Mouse (Mus musculus) midbrain, embryonic 11.5 days (tissue): ENCODE measurements around the gene P2ry14. TPM values are rescaled to one million over a fixed set of nuclear protein-coding genes. Genes with fewer than 3 reads are reported as not detected.

Source experiments
- ATAC-seq: fragments of 200-750 bp; cut with Nextera tagmentation; 2 replicates; pipeline ENCODE4 v1.8.0; 2017; ENCODE audit warnings: moderate TSS enrichment, moderate library complexity; ENCODE audit not compliant: low FRiP score
- DNase-seq: peaks from one replicate; pipeline ENCODE4 v3.0.0; 2015; ENCODE audit warnings: low spot score; ENCODE audit errors: missing footprints
- H3K27ac ChIP-seq: fragments of 300-500 bp; sonication (generic); 2 replicates; pipeline ENCODE4 v1.5.1; 2014; ENCODE audit warnings: low read depth, low read length
- H3K27me3 ChIP-seq: fragments of 300-500 bp; sonication (generic); 2 replicates; pipeline ENCODE4 v1.6.1; 2014; ENCODE audit warnings: mild to moderate bottlenecking, low read length, moderate library complexity, mixed read lengths; ENCODE audit not compliant: control insufficient read depth, insufficient read depth
- H3K36me3 ChIP-seq: fragments of 300-500 bp; sonication (generic); 2 replicates; pipeline ENCODE4 v1.6.1; 2014; ENCODE audit warnings: mild to moderate bottlenecking, low read length, moderate library complexity, mixed read lengths; ENCODE audit not compliant: control insufficient read depth, insufficient read depth
- H3K4me1 ChIP-seq: fragments of 300-500 bp; sonication (generic); 2 replicates; pipeline ENCODE4 v1.6.1; 2014; ENCODE audit warnings: low read length; ENCODE audit not compliant: control insufficient read depth, insufficient read depth
- H3K4me2 ChIP-seq: fragments of 300-500 bp; sonication (generic); 2 replicates; pipeline ENCODE4 v1.6.1; 2014; ENCODE audit warnings: mild to moderate bottlenecking, moderate library complexity
- H3K4me3 ChIP-seq: fragments of 300-500 bp; sonication (generic); 2 replicates; pipeline ENCODE4 v1.5.1; 2014; ENCODE audit warnings: low read depth, low read length
- H3K9ac ChIP-seq: fragments of 300-500 bp; sonication (generic); 2 replicates; pipeline ENCODE4 v1.6.1; 2014; ENCODE audit warnings: low read length
- H3K9me3 ChIP-seq: fragments of 300-500 bp; sonication (generic); 2 replicates; pipeline ENCODE4 v1.6.1; 2016; ENCODE audit warnings: low read length; ENCODE audit not compliant: control insufficient read depth
- WGBS: fragments of 180-500 bp; shearing (Covaris S2); extraction: QIAGEN DNeasy Blood & Tissue Kit; methylation state at CpG from one replicate; pipeline ENCODE4 v1.1.7; 2014; 5-methylcytosine and 5-hydroxymethylcytosine counted together
- polyA plus RNA-seq: library from polyadenylated mRNA; unstranded; fragments of >200 nt; fragmentation: Nextera tagmentation; extraction: Ambion mirVana; gene quantifications from 2 replicates; pipeline ENCODE4 v1.2.1, GENCODE M21; 2014

The P2ry14 gene
- polyA plus RNA-seq = 1.0 and 1.4 TPM in 2 replicates

- Histone ChIP-seq H3K9me3 (no peaks in the 10 kb centered on the region), H3K27me3 (no peaks in the 10 kb centered on the region), H3K4me2 (no peak within 1 kb of the TSS), H3K4me1 (no peaks in the 10 kb centered on the region), H3K4me3 (no peak within 1 kb of the TSS), H3K9ac (no peak within 1 kb of the TSS), H3K27ac (no peak within 1 kb of the TSS), H3K36me3 (no peaks in the 10 kb centered on the region)
- no peak for ATAC-seq
- no peak for DNase-seq
- 80% methylated on average over 5 of the region's 5 CpGs for WGBS
These were observed at the start of gene P2ry14 for GRCm38 (mm10) chr3:59153424-59153823. Gene P2ry14 (minus strand): TSS chr3:59153618.

- WGBS = 84% methylated on average over 4 of the region's 4 CpGs
- no peaks in the 10 kb centered on the region for H3K27me3 ChIP-seq
- no peak overlapping the region for H3K4me3 ChIP-seq
- H3K4me1 ChIP-seq = no peaks in the 10 kb centered on the region
- H3K9me3 ChIP-seq = no peaks in the 10 kb centered on the region
- no peak overlapping the region for H3K27ac ChIP-seq
- no peaks in the 10 kb centered on the region for H3K36me3 ChIP-seq
- H3K9ac ChIP-seq = no peak overlapping the region
- DNase-seq (peak; percentile 64), ATAC-seq (no peak)
- no peak overlapping the region for H3K4me2 ChIP-seq
These were observed 44.0 kb upstream of the P2ry14 start for GRCm38 (mm10) chr3:59197329-59197948.

- WGBS = 87% methylated on average over 7 of the region's 7 CpGs
- no peaks in the 10 kb centered on the region for H3K4me1 ChIP-seq
- no peak within 1 kb of the TSS for H3K9ac ChIP-seq
- DNase-seq = peak; percentile 49
- no peak for ATAC-seq
- H3K4me2 ChIP-seq = no peak within 1 kb of the TSS
- H3K9me3 ChIP-seq = no peaks in the 10 kb centered on the region
- H3K27ac ChIP-seq = no peak within 1 kb of the TSS
- no peaks in the 10 kb centered on the region for H3K27me3 ChIP-seq
- H3K36me3 ChIP-seq = no peaks in the 10 kb centered on the region
- no peak within 1 kb of the TSS for H3K4me3 ChIP-seq
These were observed 41.5 kb upstream of the P2ry14 start, which contains the start of gene Gpr87 for GRCm38 (mm10) chr3:59194938-59195337. Gene Gpr87 (minus strand): TSS chr3:59195104.

GRCm38 (mm10) chr3:59194099-59194498, 40.7 kb upstream of the P2ry14 start:
- Histone ChIP-seq H3K9ac (no peak overlapping the region), H3K36me3 (no peaks in the 10 kb centered on the region), H3K9me3 (no peaks in the 10 kb centered on the region), H3K27ac (no peak overlapping the region), H3K4me1 (no peaks in the 10 kb centered on the region), H3K4me3 (no peak overlapping the region), H3K27me3 (no peaks in the 10 kb centered on the region), H3K4me2 (no peak overlapping the region)
- WGBS = 92% methylated on average over 7 of the region's 7 CpGs
- ATAC-seq (no peak), DNase-seq (no peak)

GRCm38 (mm10) chr3:59191674-59192073, 38.3 kb upstream of the P2ry14 start:
- WGBS = 94% methylated on average over 6 of the region's 6 CpGs
- ATAC-seq = no peak
- no peak overlapping the region for H3K4me2 ChIP-seq

GRCm38 (mm10) chr3:59187336-59187735, 33.9 kb upstream of the P2ry14 start:
- WGBS = 85% methylated on average over 4 of the region's 4 CpGs
- DNase-seq (peak; percentile 28), ATAC-seq (no peak)
- no peak overlapping the region for H3K9ac ChIP-seq
- H3K4me1 ChIP-seq = no peaks in the 10 kb centered on the region
- no peaks in the 10 kb centered on the region for H3K27me3 ChIP-seq
- no peaks in the 10 kb centered on the region for H3K36me3 ChIP-seq
- H3K9me3 ChIP-seq = no peaks in the 10 kb centered on the region
- H3K4me2 ChIP-seq = no peak overlapping the region
- no peak overlapping the region for H3K27ac ChIP-seq
- no peak overlapping the region for H3K4me3 ChIP-seq

More at GRCm38 (mm10) chr3:59191674-59192073, 38.3 kb upstream of the P2ry14 start:
- Histone ChIP-seq H3K4me1 (no peaks in the 10 kb centered on the region), H3K9me3 (no peaks in the 10 kb centered on the region), H3K27me3 (no peaks in the 10 kb centered on the region), H3K36me3 (no peaks in the 10 kb centered on the region), H3K9ac (no peak overlapping the region), H3K27ac (no peak overlapping the region), H3K4me3 (no peak overlapping the region)
- DNase-seq = no peak

- H3K9me3 ChIP-seq = no peaks in the 10 kb centered on the region
- no peak overlapping the region for H3K4me3 ChIP-seq
- DNase-seq (peak; percentile 67), ATAC-seq (no peak)
- H3K27ac ChIP-seq = no peak overlapping the region
- no peak overlapping the region for H3K4me2 ChIP-seq
- no peaks in the 10 kb centered on the region for H3K36me3 ChIP-seq
- H3K9ac ChIP-seq = no peak overlapping the region
- WGBS = 91% methylated on average over 4 of the region's 4 CpGs
- H3K4me1 ChIP-seq = no peaks in the 10 kb centered on the region
- H3K27me3 ChIP-seq = no peaks in the 10 kb centered on the region
These were observed 32.2 kb upstream of the P2ry14 start for GRCm38 (mm10) chr3:59185662-59186061.

GRCm38 (mm10) chr3:59182129-59182528, 28.7 kb upstream of the P2ry14 start:
- no peak overlapping the region for H3K9ac ChIP-seq
- H3K27ac ChIP-seq = no peak overlapping the region
- DNase-seq (no peak), ATAC-seq (peak; percentile 40; the same call in 1 of the 2 replicates)
- no peaks in the 10 kb centered on the region for H3K9me3 ChIP-seq
- H3K27me3 ChIP-seq = no peaks in the 10 kb centered on the region
- no peaks in the 10 kb centered on the region for H3K4me1 ChIP-seq
- H3K36me3 ChIP-seq = no peaks in the 10 kb centered on the region
- H3K4me3 ChIP-seq = no peak overlapping the region
- H3K4me2 ChIP-seq = no peak overlapping the region

- no peaks in the 10 kb centered on the region for H3K36me3 ChIP-seq
- H3K4me3 ChIP-seq = no peak overlapping the region
- WGBS = 63% methylated on average over 5 of the region's 5 CpGs
- H3K9me3 ChIP-seq = no peaks in the 10 kb centered on the region
- DNase-seq (no peak), ATAC-seq (no peak)
- no peak overlapping the region for H3K27ac ChIP-seq
- no peaks in the 10 kb centered on the region for H3K4me1 ChIP-seq
- no peak overlapping the region for H3K4me2 ChIP-seq
- no peaks in the 10 kb centered on the region for H3K27me3 ChIP-seq
- no peak overlapping the region for H3K9ac ChIP-seq
These were observed 27.7 kb upstream of the P2ry14 start for GRCm38 (mm10) chr3:59181134-59181533.
